21 mouse cellular contexts compared by ENCODE assay signal in genomic region chr13:38333496-38333895, GRCm38 (mm10). TPM values are rescaled to one million over a fixed set of nuclear protein-coding genes. Genes with fewer than 3 reads are reported as not detected.
DNase-seq lines count a peak whose midpoint lies in the region; ATAC-seq lines count a peak whose summit lies in the region.
"Had no signal": no experiment of that assay in that cellular context is flagged by ENCODE, and none has a peak within 500 bp of the region (broad histone marks: within the 10 kb centered on the region; RNA-seq: fewer than 3 reads in every experiment).

No protein-coding gene starts in this region.

- H3K4me2 ChIP-seq in forebrain, embryonic 14.5 days (ENCODE audit: low read length) = no peak overlapping the region
- H3K4me2 ChIP-seq in forebrain, embryonic 12.5 days = no peak overlapping the region
- no peak overlapping the region for H3K4me2 ChIP-seq in kidney, embryonic 16.5 days (replicated peaks; ENCODE audit: low read depth, low read length)
- H3K4me2 ChIP-seq: heart, embryonic 11.5 days; heart, embryonic 15.5 days; hindbrain, embryonic 13.5 days had no signal

- no peaks in the 10 kb centered on the region for H3K9me3 ChIP-seq in forebrain, embryonic 14.5 days (replicated peaks; ENCODE audit: control insufficient read depth, low read length)
- H3K9me3 ChIP-seq in forebrain, embryonic 12.5 days = peaks cover 5% of the 10 kb centered on the region; the same call in 1 of the 2 replicates
- H3K9me3 ChIP-seq in kidney, embryonic 16.5 days (ENCODE audit: low read length) = no peaks in the 10 kb centered on the region
- H3K9me3 ChIP-seq: hindbrain, embryonic 13.5 days had no signal

- no peak overlapping the region for H3K4me3 ChIP-seq in forebrain, embryonic 14.5 days (ENCODE audit: low read depth, low read length)
- H3K4me3 ChIP-seq in forebrain, embryonic 12.5 days (replicated peaks) = no peak overlapping the region
- no peak overlapping the region for H3K4me3 ChIP-seq in kidney, embryonic 16.5 days (ENCODE audit: low read length)
- H3K4me3 ChIP-seq: embryonic facial prominence, embryonic 10.5 days; heart, adult 2 months; heart, embryonic 15.5 days; hindbrain, embryonic 13.5 days had no signal

- H3K4me1 ChIP-seq in forebrain, embryonic 14.5 days (ENCODE audit: control insufficient read depth, insufficient read depth, low read length) = no peaks in the 10 kb centered on the region
- no peaks in the 10 kb centered on the region for H3K4me1 ChIP-seq in forebrain, embryonic 12.5 days
- H3K4me1 ChIP-seq in kidney, embryonic 16.5 days (ENCODE audit: insufficient read depth, low read length) = no peaks in the 10 kb centered on the region
- H3K4me1 ChIP-seq: heart, embryonic 15.5 days; hindbrain, embryonic 13.5 days had no signal

- no peaks in the 10 kb centered on the region for H3K27me3 ChIP-seq in forebrain, embryonic 14.5 days (replicated peaks; ENCODE audit: control insufficient read depth, insufficient read depth, low read length)
- H3K27me3 ChIP-seq in forebrain, embryonic 12.5 days = no peaks in the 10 kb centered on the region
- H3K27me3 ChIP-seq in kidney, embryonic 16.5 days (ENCODE audit: insufficient read depth, low read length) = no peaks in the 10 kb centered on the region
- H3K27me3 ChIP-seq: heart, embryonic 15.5 days; hindbrain, embryonic 13.5 days had no signal

- peak; percentile 71 for DNase-seq in forebrain, embryonic 14.5 days (ENCODE audit: low spot score)
- DNase-seq in kidney, postnatal 10 days = peak; percentile 41
- DNase-seq in lung, postnatal 10 days = peak; percentile 38
- no peak for DNase-seq in lung, postnatal 25 days (ENCODE audit: low spot score)
- no peak for DNase-seq in adrenal gland, postnatal 36 days
- DNase-seq: adrenal gland, postnatal 14 days; cerebellum, adult 2 months; cerebellum, postnatal 10 days; gastrocnemius, postnatal 14 days; heart, adult 2 months; heart, postnatal 14 days had no signal

- peak; percentile 70; the same call in 1 of the 2 replicates for ATAC-seq in forebrain, embryonic 14.5 days
- ATAC-seq in forebrain, embryonic 12.5 days (ENCODE audit: low FRiP score) = no peak
- no peak for ATAC-seq in kidney, embryonic 16.5 days (ENCODE audit: low FRiP score, low TSS enrichment)
- ATAC-seq: hindbrain, postnatal 0 days had no signal

- H3K9ac ChIP-seq in forebrain, embryonic 14.5 days (ENCODE audit: low read length) = no peak overlapping the region
- no peak overlapping the region for H3K9ac ChIP-seq in forebrain, embryonic 12.5 days
- H3K9ac ChIP-seq in kidney, embryonic 16.5 days (replicated peaks; ENCODE audit: low read length) = no peak overlapping the region
- H3K9ac ChIP-seq: heart, embryonic 15.5 days; hindbrain, embryonic 13.5 days had no signal

- WGBS in forebrain, embryonic 14.5 days = 82% methylated on average over 5 of the region's 5 CpGs
- WGBS in forebrain, embryonic 12.5 days = 93% methylated on average over 5 of the region's 5 CpGs
- WGBS in kidney, embryonic 16.5 days = 64% methylated on average over 5 of the region's 5 CpGs

- H3K36me3 ChIP-seq in forebrain, embryonic 14.5 days (ENCODE audit: control insufficient read depth, insufficient read depth, low read length) = no peaks in the 10 kb centered on the region
- no peaks in the 10 kb centered on the region for H3K36me3 ChIP-seq in forebrain, embryonic 12.5 days (replicated peaks)
- H3K36me3 ChIP-seq in kidney, embryonic 16.5 days (ENCODE audit: insufficient read depth, low read length) = no peaks in the 10 kb centered on the region
- H3K36me3 ChIP-seq: embryonic facial prominence, embryonic 10.5 days; heart, embryonic 15.5 days; hindbrain, embryonic 13.5 days had no signal

- H3K27ac ChIP-seq in forebrain, embryonic 14.5 days (ENCODE audit: low read depth, low read length) = no peak overlapping the region
- H3K27ac ChIP-seq in forebrain, embryonic 12.5 days = no peak overlapping the region
- no peak overlapping the region for H3K27ac ChIP-seq in kidney, embryonic 16.5 days (ENCODE audit: low read length)
- H3K27ac ChIP-seq: embryonic facial prominence, embryonic 10.5 days; heart, adult 2 months; heart, embryonic 15.5 days; hindbrain, embryonic 13.5 days; hindbrain, postnatal 0 days had no signal

RNA-seq across cellular contexts. Expression of gene Bmp6, which starts 11.4 kb away (rescaled TPM):
- polyA plus RNA-seq in forebrain, embryonic 14.5 days (2014; fragmentation: Nextera tagmentation; extraction: Ambion mirVana) = 2.6 and 3.7 TPM in 2 replicates
- 1.2 and 1.7 TPM in 2 replicates for polyA plus RNA-seq in forebrain, embryonic 12.5 days (2016; fragmentation: Nextera tagmentation; extraction: Ambion mirVana)
- polyA plus RNA-seq in kidney, embryonic 16.5 days (2015; fragmentation: Nextera tagmentation; extraction: Ambion mirVana) = 1.3 and 2.2 TPM in 2 replicates
- total RNA-seq in adrenal gland, postnatal 36 days (2021) = 1 to 10 TPM; 6.5 to 9.1 TPM
- total RNA-seq: hematopoietic stem cell, adult 5-6 weeks; MEL had no signal
- polyA plus RNA-seq: C2C12 had no signal

Comparison
In these comparisons a context has a peak if more than half of its experiments do, and no peak if none do; other contexts are left out.
1. DNase-seq: peak in forebrain, embryonic 14.5 days (single experiment), kidney, postnatal 10 days (single experiment) and lung, postnatal 10 days (single experiment); none in lung, postnatal 25 days (single experiment) and adrenal gland, postnatal 36 days (0 of 2).